Mouse (Mus musculus) neural tube, embryonic 11.5 days (tissue): ENCODE measurements around the gene Tmem106c. TPM values are rescaled to one million over a fixed set of nuclear protein-coding genes. Genes with fewer than 3 reads are reported as not detected.

ENCODE experiments used
- ATAC-seq: fragments of 200-750 bp; cut with Nextera tagmentation; 2 replicates; pipeline ENCODE4 v1.8.0; 2017; ENCODE audit warnings: moderate number of reproducible peaks, mild to moderate bottlenecking, moderate TSS enrichment, moderate library complexity; ENCODE audit not compliant: insufficient read depth, low FRiP score, low TSS enrichment
- DNase-seq: peaks from one replicate; pipeline ENCODE4 v3.0.0-alpha.2; 2015; ENCODE audit warnings: low spot score
- H3K27ac ChIP-seq: fragments of 300-500 bp; sonication (generic); 2 replicates; pipeline ENCODE4 v1.5.1; 2014; ENCODE audit warnings: low read depth, mild to moderate bottlenecking, low read length
- H3K27me3 ChIP-seq: fragments of 300-500 bp; sonication (generic); 2 replicates; pipeline ENCODE4 v1.6.1; 2014; ENCODE audit warnings: mild to moderate bottlenecking, low read length, mixed read lengths; ENCODE audit not compliant: control insufficient read depth, insufficient read depth
- H3K36me3 ChIP-seq: fragments of 300-500 bp; sonication (generic); 2 replicates; pipeline ENCODE4 v1.6.1; 2014; ENCODE audit warnings: mild to moderate bottlenecking, low read length, moderate library complexity, mixed read lengths; ENCODE audit not compliant: control insufficient read depth, insufficient read depth
- H3K4me1 ChIP-seq: fragments of 300-500 bp; sonication (generic); 2 replicates; pipeline ENCODE4 v1.6.1; 2014; ENCODE audit warnings: low read length, mixed read lengths; ENCODE audit not compliant: control insufficient read depth, insufficient read depth
- H3K4me2 ChIP-seq: fragments of 300-500 bp; sonication (generic); 2 replicates; pipeline ENCODE4 v1.6.1; 2014; ENCODE audit warnings: low read depth, mild to moderate bottlenecking, moderate library complexity
- H3K4me3 ChIP-seq: fragments of 300-500 bp; sonication (generic); 2 replicates; pipeline ENCODE4 v1.5.1; 2014; ENCODE audit warnings: low read depth, low read length
- H3K9ac ChIP-seq: fragments of 300-500 bp; sonication (generic); 2 replicates; pipeline ENCODE4 v1.6.1; 2014; ENCODE audit warnings: mild to moderate bottlenecking, low read length
- H3K9me3 ChIP-seq: fragments of 300-500 bp; sonication (generic); 2 replicates; pipeline ENCODE4 v1.6.1; 2016; ENCODE audit warnings: low read length; ENCODE audit not compliant: control insufficient read depth
- WGBS: fragments of 180-500 bp; shearing (Covaris S2); extraction: QIAGEN DNeasy Blood & Tissue Kit; methylation state at CpG from one replicate; pipeline ENCODE4 v1.1.7; 2014; 5-methylcytosine and 5-hydroxymethylcytosine counted together
- polyA plus RNA-seq: library from polyadenylated mRNA; unstranded; fragments of >200 nt; fragmentation: Nextera tagmentation; extraction: Ambion mirVana; gene quantifications from 2 replicates; pipeline ENCODE4 v1.2.1, GENCODE M21; 2014

Tmem106c gene
- polyA plus RNA-seq, 1 experiment from 2014 or later, result 55.9 TPM

GRCm38 (mm10) chr15:97963329-97963988 lies 541 bp upstream of the Tmem106c start:
- peak overlapping the region; percentile 60 for H3K4me3 ChIP-seq
- H3K36me3 ChIP-seq, result no peaks in the 10 kb centered on the region
- WGBS, result 13% methylated on average over 13 of the region's 13 CpGs
- no peak for DNase-seq
- peak overlapping the region; percentile 60; the same call in 1 of the 2 replicates for H3K27ac ChIP-seq
- ATAC-seq, result peak; percentile 5; the same call in 1 of the 2 replicates
- no peaks in the 10 kb centered on the region for H3K27me3 ChIP-seq
- H3K4me2 ChIP-seq, result peak overlapping the region; percentile 83
- H3K9me3 ChIP-seq, result no peaks in the 10 kb centered on the region
- peaks cover 4% of the 10 kb centered on the region; the same call in 1 of the 2 replicates for H3K4me1 ChIP-seq
- H3K9ac ChIP-seq, result peak overlapping the region; percentile 72

DNA sequence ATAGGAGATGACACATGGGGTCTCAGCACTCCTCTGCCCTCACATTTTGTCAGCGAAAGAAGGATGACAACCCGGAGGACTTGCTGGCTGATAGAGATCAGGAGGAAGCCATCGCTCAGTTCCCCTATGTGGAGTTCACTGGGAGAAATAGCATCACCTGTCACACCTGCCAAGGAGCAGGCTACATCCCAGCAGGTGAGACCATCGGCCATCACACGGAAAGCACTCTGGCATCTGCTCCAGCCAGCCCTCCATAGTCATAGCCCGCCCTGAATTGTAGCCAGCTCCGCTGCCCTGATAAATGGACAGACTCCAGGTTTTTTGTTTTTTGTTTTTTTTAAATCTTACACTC lies 812 bp downstream of the Tmem106c start:
- peak; percentile 24 for ATAC-seq

GRCm38 (mm10) chr15:97965311-97966045 lies 1.5 kb downstream of the Tmem106c start:
- ATAC-seq, result no peak
- Histone ChIP-seq H3K36me3 (no peaks in the 10 kb centered on the region), H3K9ac (no peak overlapping the region; the same call in 1 of the 2 replicates), H3K4me3 (no peak overlapping the region), H3K4me2 (peak overlapping the region; percentile 83), H3K4me1 (peaks cover 4% of the 10 kb centered on the region; the same call in 1 of the 2 replicates), H3K27me3 (no peaks in the 10 kb centered on the region), H3K9me3 (no peaks in the 10 kb centered on the region), H3K27ac (no peak overlapping the region)
- DNase-seq, result no peak
- WGBS, result 72% methylated on average over 17 of the region's 17 CpGs

More for the DNA sequence above, 812 bp downstream of the Tmem106c start:
- Histone ChIP-seq H3K9me3 (no peaks in the 10 kb centered on the region), H3K27ac (no peak overlapping the region), H3K36me3 (no peaks in the 10 kb centered on the region), H3K4me2 (peak overlapping the region; percentile 83), H3K9ac (peak overlapping the region; percentile 72), H3K4me1 (peaks cover 4% of the 10 kb centered on the region; the same call in 1 of the 2 replicates), H3K27me3 (no peaks in the 10 kb centered on the region), H3K4me3 (peak overlapping the region; percentile 60)
- 23% methylated on average over 7 of the region's 7 CpGs for WGBS
- DNase-seq, result no peak

GRCm38 (mm10) chr15:97970299-97970698 lies 6.3 kb downstream of the Tmem106c start:
- H3K9me3 ChIP-seq, result no peaks in the 10 kb centered on the region
- no peaks in the 10 kb centered on the region for H3K27me3 ChIP-seq
- 53% methylated on average over 6 of the region's 6 CpGs for WGBS
- H3K4me1 ChIP-seq, result no peaks in the 10 kb centered on the region
- no peaks in the 10 kb centered on the region for H3K36me3 ChIP-seq
- ATAC-seq, result no peak
- no peak overlapping the region for H3K27ac ChIP-seq
- H3K4me2 ChIP-seq, result no peak overlapping the region
- no peak overlapping the region for H3K9ac ChIP-seq
- no peak overlapping the region for H3K4me3 ChIP-seq
- no peak for DNase-seq

- ATAC-seq, result no peak
- WGBS, result 92% methylated on average over 6 of the region's 6 CpGs
- H3K27ac ChIP-seq, result no peak overlapping the region
Observed at GRCm38 (mm10) chr15:97972580-97972979, 8.6 kb downstream of the Tmem106c start.

GRCm38 (mm10) chr15:97973248-97974005 lies 9.4 kb downstream of the Tmem106c start:
- H3K27ac ChIP-seq, result no peak overlapping the region
- no peaks in the 10 kb centered on the region for H3K27me3 ChIP-seq
- H3K9me3 ChIP-seq, result no peaks in the 10 kb centered on the region
- H3K4me2 ChIP-seq, result no peak overlapping the region
- no peaks in the 10 kb centered on the region for H3K4me1 ChIP-seq
- ATAC-seq, result no peak
- peaks cover 19% of the 10 kb centered on the region for H3K36me3 ChIP-seq
- WGBS, result 41% methylated on average over 11 of the region's 11 CpGs
- DNase-seq, result no peak
- no peak overlapping the region for H3K4me3 ChIP-seq
- 0 out of 2 replicates have a peak overlapping the region, but pooled peaks have one; percentile 15 for H3K9ac ChIP-seq

More at GRCm38 (mm10) chr15:97972580-97972979, 8.6 kb downstream of the Tmem106c start:
- DNase-seq, result no peak
- peaks cover 11% of the 10 kb centered on the region for H3K36me3 ChIP-seq
- no peak overlapping the region for H3K9ac ChIP-seq
- H3K27me3 ChIP-seq, result no peaks in the 10 kb centered on the region
- no peak overlapping the region for H3K4me2 ChIP-seq
- no peaks in the 10 kb centered on the region for H3K4me1 ChIP-seq
- H3K9me3 ChIP-seq, result no peaks in the 10 kb centered on the region
- no peak overlapping the region for H3K4me3 ChIP-seq

DNA sequence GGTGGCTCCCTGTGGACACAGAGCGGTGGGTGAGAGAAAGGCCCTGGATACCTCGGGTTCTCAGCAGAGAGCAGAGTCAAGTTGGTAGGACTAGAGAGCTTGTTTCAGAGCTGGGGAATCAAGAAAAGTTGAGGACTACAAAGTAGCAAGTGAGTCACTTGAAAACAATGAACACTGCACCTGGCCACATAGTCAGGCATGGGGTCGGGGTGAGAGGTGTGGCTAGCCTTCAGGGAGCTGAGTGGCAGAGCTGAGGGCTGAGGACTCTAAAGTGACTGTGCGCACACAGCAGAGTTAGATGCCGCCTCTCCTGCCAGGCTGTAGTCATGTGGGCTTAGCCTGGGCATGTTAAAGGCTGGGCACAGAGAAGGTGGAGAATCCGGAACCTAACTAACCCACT lies 17.6 kb downstream of the Tmem106c start:
- Histone ChIP-seq H3K27ac (no peak overlapping the region), H3K4me1 (no peaks in the 10 kb centered on the region), H3K27me3 (no peaks in the 10 kb centered on the region), H3K4me3 (no peak overlapping the region), H3K9ac (no peak overlapping the region), H3K36me3 (peaks cover 70% of the 10 kb centered on the region), H3K9me3 (peaks cover 3% of the 10 kb centered on the region; the same call in 1 of the 2 replicates), H3K4me2 (no peak overlapping the region)
- 92% methylated on average over 6 of the region's 6 CpGs for WGBS
- no peak for DNase-seq
- no peak for ATAC-seq

- Histone ChIP-seq H3K36me3 (peaks cover 30% of the 10 kb centered on the region), H3K4me3 (no peak overlapping the region), H3K27me3 (no peaks in the 10 kb centered on the region), H3K9ac (peak overlapping the region; percentile 1; the same call in 1 of the 2 replicates), H3K4me1 (peaks cover 40% of the 10 kb centered on the region), H3K9me3 (no peaks in the 10 kb centered on the region), H3K27ac (peak overlapping the region; percentile 83), H3K4me2 (peak overlapping the region; percentile 2; the same call in 1 of the 2 replicates)
- WGBS, result 18% methylated on average over 1 of the region's 1 CpGs
- DNase-seq, result peak; percentile 49
- no peak for ATAC-seq
Observed at GRCm38 (mm10) chr15:97989544-97989943, 25.5 kb downstream of the Tmem106c start.
